Mouse (Mus musculus) heart, embryonic 12.5 days (tissue): Measurements from ENCODE around the gene Prim2. TPM values are rescaled to one million over a fixed set of nuclear protein-coding genes. Genes with fewer than 3 reads are reported as not detected.

Experiments used
- ATAC-seq: fragments of 200-750 bp; cut with Nextera tagmentation; 2 replicates; pipeline ENCODE4 v1.8.0; 2017; ENCODE audit warnings: moderate TSS enrichment, moderate library complexity; ENCODE audit not compliant: insufficient number of reproducible peaks, low FRiP score
- H3K27ac ChIP-seq: fragments of 300-500 bp; sonication (generic); 2 replicates; pipeline ENCODE4 v1.5.1; 2016; ENCODE audit warnings: mild to moderate bottlenecking, moderate library complexity; ENCODE audit not compliant: poor library complexity, severe bottlenecking
- H3K27me3 ChIP-seq: fragments of 300-500 bp; sonication (generic); replicated peaks from 2 replicates; pipeline ENCODE4 v1.6.1; 2016; ENCODE audit warnings: mild to moderate bottlenecking, moderate library complexity
- H3K36me3 ChIP-seq: fragments of 300-500 bp; sonication (generic); 2 replicates; pipeline ENCODE4 v1.6.1; 2016; ENCODE audit warnings: mild to moderate bottlenecking, moderate library complexity
- H3K4me1 ChIP-seq: fragments of 300-500 bp; sonication (generic); replicated peaks from 2 replicates; pipeline ENCODE4 v1.6.1; 2016; ENCODE audit warnings: mild to moderate bottlenecking
- H3K4me2 ChIP-seq: fragments of 300-500 bp; sonication (generic); 2 replicates; pipeline ENCODE4 v1.6.1; 2016; ENCODE audit warnings: mild to moderate bottlenecking, moderate library complexity
- H3K4me3 ChIP-seq: fragments of 300-500 bp; sonication (generic); 2 replicates; pipeline ENCODE4 v1.5.1; 2016; ENCODE audit warnings: mild to moderate bottlenecking
- H3K9ac ChIP-seq: fragments of 300-500 bp; sonication (generic); 2 replicates; pipeline ENCODE4 v1.6.1; 2016; ENCODE audit warnings: mild to moderate bottlenecking, moderate library complexity
- H3K9me3 ChIP-seq: fragments of 300-500 bp; sonication (generic); replicated peaks from 2 replicates; pipeline ENCODE4 v1.6.1; 2016; ENCODE audit warnings: mild to moderate bottlenecking, moderate library complexity
- whole genome bisulfite sequencing: fragments of 180-500 bp; shearing (Covaris S2); methylation state at CpG from one replicate; pipeline ENCODE4 v1.1.7; 2016; 5-methylcytosine and 5-hydroxymethylcytosine counted together
- polyA plus RNA-seq: library from polyadenylated mRNA; unstranded; fragments of >200 nt; fragmentation: Nextera tagmentation; extraction: Ambion mirVana; gene quantifications from 2 replicates; pipeline ENCODE4 v1.2.1, GENCODE M21; 2016

The Prim2 gene
- polyA plus RNA-seq, 1 experiment from 2014 or later, result 20.9 TPM

DNA sequence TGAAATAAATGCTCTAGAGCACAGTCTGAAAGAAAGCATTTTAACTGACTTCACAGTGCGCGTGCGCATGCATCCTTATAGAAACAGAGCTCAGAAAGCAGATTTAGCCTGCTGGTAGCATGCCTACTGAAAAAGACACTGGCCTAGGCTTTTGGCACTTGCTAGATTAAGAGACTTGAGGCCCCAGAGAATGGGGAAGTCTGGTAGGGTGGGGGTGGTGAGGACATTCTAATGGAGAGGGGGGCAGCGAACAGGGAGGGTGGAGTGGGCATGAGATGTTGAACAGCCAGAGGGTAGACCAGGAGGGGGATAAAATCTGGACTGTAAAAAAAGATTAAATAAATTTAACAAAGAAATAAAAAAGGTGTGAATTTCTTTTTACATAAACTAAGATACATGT is 158.3 kb downstream of the Prim2 start:
- ATAC-seq, result no peak
- Histone ChIP-seq H3K4me3 (no peak overlapping the region), H3K4me1 (no peaks in the 10 kb centered on the region), H3K27me3 (no peaks in the 10 kb centered on the region), H3K36me3 (no peaks in the 10 kb centered on the region), H3K9me3 (no peaks in the 10 kb centered on the region), H3K27ac (no peak overlapping the region), H3K9ac (no peak overlapping the region), H3K4me2 (no peak overlapping the region)
- WGBS, result 92% methylated on average over 4 of the region's 4 CpGs

DNA sequence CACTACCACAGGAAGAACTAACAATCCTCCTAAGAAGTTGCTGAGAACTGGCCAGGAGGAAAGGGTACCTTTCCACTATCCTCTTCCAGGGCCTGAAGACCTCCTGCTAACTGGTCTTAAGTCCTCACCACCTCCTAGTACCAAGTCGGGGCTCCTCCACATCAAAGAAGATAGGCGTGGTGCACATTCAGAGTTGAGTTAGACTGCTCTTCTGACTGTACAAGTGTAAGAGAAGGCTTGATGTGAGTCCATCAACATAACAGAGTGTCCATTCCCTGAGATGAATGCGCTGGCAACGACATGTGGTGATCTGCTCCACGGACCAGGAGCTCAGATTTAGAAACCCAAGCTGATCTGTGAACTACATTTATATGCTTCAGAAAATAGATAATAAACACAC is 165.2 kb downstream of the Prim2 start:
- WGBS, result 87% methylated on average over 5 of the region's 5 CpGs

DNA sequence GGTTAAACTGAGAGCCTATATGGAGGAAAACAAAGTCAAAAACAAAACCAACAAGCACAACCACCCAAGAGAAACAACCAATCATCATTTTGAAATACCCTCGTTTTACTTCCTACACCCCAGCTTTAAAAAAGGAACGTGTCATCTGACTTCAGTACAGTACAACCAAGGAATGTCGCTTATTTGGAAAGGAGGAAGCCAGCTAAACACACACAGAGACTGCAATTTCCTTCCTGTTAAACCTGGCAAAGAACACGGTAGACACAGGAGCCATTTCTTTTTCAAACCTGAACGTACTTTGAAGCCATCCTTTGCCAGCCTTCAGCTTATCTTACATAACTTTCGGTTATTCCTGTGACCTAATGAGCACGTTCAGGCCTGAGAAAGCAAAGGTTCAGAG is 166.7 kb downstream of the Prim2 start:
- 64% methylated on average over 7 of the region's 7 CpGs for WGBS
- no peak for ATAC-seq
- no peak overlapping the region for H3K27ac ChIP-seq
- H3K4me1 ChIP-seq, result 0 out of 2 replicates have a peak, but pooled peaks cover 8% of the 10 kb centered on the region
- 0 out of 2 replicates have a peak, but pooled peaks cover 3% of the 10 kb centered on the region for H3K36me3 ChIP-seq
- H3K4me2 ChIP-seq, result no peak overlapping the region
- H3K9me3 ChIP-seq, result no peaks in the 10 kb centered on the region
- H3K27me3 ChIP-seq, result no peaks in the 10 kb centered on the region
- H3K4me3 ChIP-seq, result no peak overlapping the region
- H3K9ac ChIP-seq, result no peak overlapping the region

More for the DNA sequence above, 165.2 kb downstream of the Prim2 start:
- H3K4me2 ChIP-seq, result no peak overlapping the region
- no peak overlapping the region for H3K27ac ChIP-seq
- H3K36me3 ChIP-seq, result 0 out of 2 replicates have a peak, but pooled peaks cover 3% of the 10 kb centered on the region
- no peaks in the 10 kb centered on the region for H3K9me3 ChIP-seq
- no peak overlapping the region for H3K9ac ChIP-seq
- no peak for ATAC-seq
- no peak overlapping the region for H3K4me3 ChIP-seq
- 0 out of 2 replicates have a peak, but pooled peaks cover 8% of the 10 kb centered on the region for H3K4me1 ChIP-seq
- H3K27me3 ChIP-seq, result no peaks in the 10 kb centered on the region

DNA sequence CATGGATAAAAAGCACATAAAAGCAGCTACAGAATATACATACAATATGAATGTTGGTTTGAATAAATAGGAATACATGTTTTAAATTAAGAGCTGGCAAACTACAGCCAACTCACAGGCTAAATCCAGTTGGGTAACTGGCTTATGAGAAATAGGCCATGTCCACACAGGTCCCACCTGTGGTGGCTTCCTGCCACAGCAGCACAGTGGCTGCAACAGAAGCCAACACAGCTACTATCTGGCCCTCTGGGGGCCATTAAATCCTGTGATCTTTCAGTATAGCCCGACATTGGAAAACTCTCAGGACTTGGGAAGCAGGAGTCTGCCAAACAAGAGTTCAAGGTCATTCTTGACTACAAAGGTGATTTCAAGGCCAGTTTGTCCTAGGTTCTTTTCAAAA is 167.3 kb downstream of the Prim2 start:
- Histone ChIP-seq H3K4me1 (0 out of 2 replicates have a peak, but pooled peaks cover 8% of the 10 kb centered on the region), H3K27me3 (no peaks in the 10 kb centered on the region), H3K27ac (no peak overlapping the region), H3K36me3 (0 out of 2 replicates have a peak, but pooled peaks cover 3% of the 10 kb centered on the region), H3K9ac (no peak overlapping the region), H3K4me2 (no peak overlapping the region), H3K4me3 (no peak overlapping the region), H3K9me3 (no peaks in the 10 kb centered on the region)
- 56% methylated on average over 1 of the region's 1 CpGs for WGBS
- ATAC-seq, result no peak

DNA sequence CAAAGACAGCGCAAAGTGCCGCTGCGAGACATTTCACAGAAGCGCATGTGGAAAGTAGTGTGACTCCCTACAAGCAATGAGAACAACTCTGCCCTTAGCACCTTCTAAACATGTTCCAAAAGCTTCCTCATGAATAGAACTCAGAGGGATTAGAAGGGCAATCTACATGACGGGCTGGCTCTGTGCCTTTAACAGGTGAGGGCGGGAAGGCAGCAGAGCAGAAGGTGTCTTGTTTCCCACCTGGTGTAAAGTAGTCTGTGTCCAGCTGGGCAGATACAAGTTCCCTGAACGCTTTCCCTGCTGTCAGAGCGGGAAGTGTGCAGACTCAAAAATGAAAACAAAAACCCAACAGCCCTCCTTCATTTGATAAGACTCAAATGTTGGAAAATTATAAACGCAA is 169.5 kb downstream of the Prim2 start:
- ATAC-seq, result no peak
- WGBS, result 84% methylated on average over 9 of the region's 9 CpGs
- H3K27ac ChIP-seq, result no peak overlapping the region

DNA sequence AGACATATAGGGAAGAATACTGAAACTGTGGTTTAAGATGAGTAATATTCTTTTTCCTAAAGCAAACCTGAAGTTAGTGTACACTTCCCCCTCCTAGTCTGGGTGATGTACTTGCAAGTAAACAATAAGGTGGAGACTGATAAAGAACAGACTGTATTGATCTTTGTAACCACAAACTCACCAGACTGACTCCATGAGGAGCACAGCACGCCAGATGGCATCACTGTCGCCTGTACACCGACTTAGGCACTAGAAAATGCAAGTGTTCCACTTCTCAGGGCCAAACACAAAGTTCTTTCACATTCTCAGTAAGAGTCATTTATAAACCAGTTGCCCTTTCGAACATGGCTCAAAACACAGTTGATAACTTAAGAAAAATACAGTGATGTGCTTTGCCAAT is 170.0 kb downstream of the Prim2 start:
- ATAC-seq, result no peak
- H3K9me3 ChIP-seq, result no peaks in the 10 kb centered on the region
- WGBS, result 81% methylated on average over 4 of the region's 4 CpGs

More for the DNA sequence above, 169.5 kb downstream of the Prim2 start:
- Histone ChIP-seq H3K4me3 (no peak overlapping the region), H3K4me2 (no peak overlapping the region), H3K4me1 (0 out of 2 replicates have a peak, but pooled peaks cover 8% of the 10 kb centered on the region), H3K36me3 (0 out of 2 replicates have a peak, but pooled peaks cover 3% of the 10 kb centered on the region), H3K9me3 (no peaks in the 10 kb centered on the region), H3K9ac (no peak overlapping the region), H3K27me3 (no peaks in the 10 kb centered on the region)

DNA sequence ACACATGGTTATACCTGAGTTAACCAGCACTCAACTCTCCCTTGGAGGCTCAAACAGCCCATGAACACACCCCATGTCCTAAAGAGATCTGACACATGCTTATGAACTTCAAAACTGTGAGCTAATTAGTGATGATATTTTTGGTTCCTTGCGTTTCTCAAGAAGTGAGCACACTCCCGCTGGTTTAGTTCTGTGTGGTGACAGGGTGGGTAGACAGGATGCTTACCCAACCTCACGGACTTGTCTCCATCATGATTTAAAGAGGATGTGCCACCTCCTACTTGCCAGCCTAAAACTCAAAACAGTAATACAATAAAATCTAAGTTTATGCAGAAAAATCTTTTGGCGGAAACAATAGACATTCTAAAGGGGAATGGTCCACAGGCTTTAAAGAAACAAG is 173.5 kb downstream of the Prim2 start:
- 0 out of 2 replicates have a peak, but pooled peaks cover 5% of the 10 kb centered on the region for H3K4me1 ChIP-seq
- H3K27me3 ChIP-seq, result no peaks in the 10 kb centered on the region
- no peak overlapping the region for H3K27ac ChIP-seq
- H3K9ac ChIP-seq, result no peak overlapping the region
- H3K4me3 ChIP-seq, result no peak overlapping the region
- no peak for ATAC-seq
- H3K9me3 ChIP-seq, result no peaks in the 10 kb centered on the region
- no peak overlapping the region for H3K4me2 ChIP-seq
- whole genome bisulfite sequencing, result 81% methylated on average over 4 of the region's 4 CpGs
- no peaks in the 10 kb centered on the region for H3K36me3 ChIP-seq

More for the DNA sequence above, 170.0 kb downstream of the Prim2 start:
- Histone ChIP-seq H3K27ac (no peak overlapping the region), H3K9ac (no peak overlapping the region), H3K4me1 (0 out of 2 replicates have a peak, but pooled peaks cover 8% of the 10 kb centered on the region), H3K4me3 (no peak overlapping the region), H3K4me2 (no peak overlapping the region), H3K36me3 (0 out of 2 replicates have a peak, but pooled peaks cover 3% of the 10 kb centered on the region), H3K27me3 (no peaks in the 10 kb centered on the region)

DNA sequence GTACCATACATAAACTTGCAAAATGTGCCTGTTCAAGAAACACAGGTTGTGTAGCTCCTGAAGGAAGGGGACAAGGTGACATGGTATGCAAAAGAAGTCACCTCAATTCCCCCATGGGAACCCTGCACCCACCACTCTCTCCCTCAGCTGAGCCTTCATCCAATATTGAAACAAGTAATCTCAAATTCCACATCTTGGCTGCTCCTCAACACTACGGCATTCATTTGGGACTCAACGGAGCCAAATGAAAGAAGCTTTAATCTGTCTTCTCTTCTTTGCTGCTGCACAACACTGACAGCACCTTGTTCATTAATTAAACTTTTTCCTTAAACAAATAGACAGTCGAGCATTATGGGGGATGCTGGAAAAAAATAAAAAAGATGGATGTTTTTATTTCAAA is 174.0 kb downstream of the Prim2 start:
- ATAC-seq, result no peak
- H3K4me1 ChIP-seq, result 0 out of 2 replicates have a peak, but pooled peaks cover 5% of the 10 kb centered on the region
- no peaks in the 10 kb centered on the region for H3K9me3 ChIP-seq
- no peak overlapping the region for H3K27ac ChIP-seq
- H3K9ac ChIP-seq, result no peak overlapping the region
- no peak overlapping the region for H3K4me3 ChIP-seq
- 80% methylated on average over 3 of the region's 3 CpGs for WGBS
- no peak overlapping the region for H3K4me2 ChIP-seq
- H3K27me3 ChIP-seq, result no peaks in the 10 kb centered on the region
- no peaks in the 10 kb centered on the region for H3K36me3 ChIP-seq

DNA sequence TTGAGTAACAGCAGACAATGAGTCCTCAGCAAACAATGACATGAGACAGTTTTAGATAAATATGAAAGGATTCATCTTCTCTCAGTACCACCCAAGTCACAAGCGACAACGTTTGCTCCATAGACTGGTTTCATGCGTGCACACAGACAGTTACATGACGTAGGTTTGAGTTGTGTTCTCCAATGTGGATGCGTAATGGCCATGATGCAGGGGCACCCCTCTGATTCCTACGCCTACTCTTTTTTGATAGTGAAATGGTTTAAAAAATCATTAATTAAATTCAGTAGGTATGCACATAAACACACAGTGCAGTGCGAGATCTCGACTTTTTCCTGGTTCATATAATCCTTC is 174.4 kb downstream of the Prim2 start:
- no peak overlapping the region for H3K9ac ChIP-seq
- 83% methylated on average over 8 of the region's 8 CpGs for WGBS
- 0 out of 2 replicates have a peak, but pooled peaks cover 2% of the 10 kb centered on the region for H3K4me1 ChIP-seq
- H3K4me2 ChIP-seq, result no peak overlapping the region
- H3K36me3 ChIP-seq, result no peaks in the 10 kb centered on the region
- H3K27me3 ChIP-seq, result no peaks in the 10 kb centered on the region
- H3K9me3 ChIP-seq, result no peaks in the 10 kb centered on the region
- no peak overlapping the region for H3K27ac ChIP-seq
- ATAC-seq, result no peak
- H3K4me3 ChIP-seq, result no peak overlapping the region

DNA sequence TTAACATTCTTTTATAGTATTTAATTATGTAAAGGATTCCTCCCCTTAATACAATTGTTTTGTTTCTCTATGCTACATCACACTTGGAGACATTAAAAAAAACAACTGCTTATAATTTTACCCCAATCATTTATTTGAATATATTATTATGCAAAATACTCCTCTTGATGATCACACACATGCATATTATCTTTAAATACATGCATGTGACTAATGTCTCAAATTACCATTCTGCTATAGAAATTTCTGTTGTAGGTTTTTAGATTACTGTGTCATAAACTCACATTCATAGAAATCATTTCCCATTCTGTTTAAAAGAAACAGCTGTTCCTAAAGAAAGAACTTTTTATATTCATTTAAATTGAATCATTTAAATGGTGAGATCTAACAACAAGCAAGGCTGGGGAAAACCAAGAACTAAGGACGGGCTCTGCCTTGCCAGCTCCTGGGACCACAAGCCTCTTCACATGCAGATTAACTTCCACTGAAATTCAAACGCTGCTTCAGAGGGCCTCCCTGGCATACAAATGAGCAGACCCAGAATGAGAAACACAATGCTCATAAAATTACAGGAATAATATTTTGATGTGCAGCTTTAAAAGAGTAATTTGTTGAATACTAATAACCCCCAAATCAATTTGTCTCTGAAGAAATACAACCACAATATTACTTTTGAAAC is 174.9 kb downstream of the Prim2 start:
- no peak for ATAC-seq

DNA sequence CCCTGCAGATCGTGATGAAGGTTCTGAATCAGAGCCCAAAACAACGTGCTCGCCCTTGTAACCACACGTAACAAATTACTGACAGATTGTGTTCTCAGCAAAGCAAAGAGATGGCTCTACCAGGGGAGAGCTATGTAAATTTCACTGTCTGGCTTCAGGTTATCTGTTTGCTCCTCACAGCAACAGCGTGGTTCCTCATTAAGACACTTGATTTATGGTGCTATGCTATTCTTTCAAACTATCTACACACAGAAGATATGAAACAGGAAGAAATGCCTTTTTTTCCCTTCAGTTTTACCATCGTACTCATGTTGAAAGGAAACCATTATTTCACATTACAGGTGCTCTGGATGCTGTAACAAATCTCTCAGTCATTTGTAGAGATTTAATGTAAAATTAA is 179.4 kb downstream of the Prim2 start:
- 75% methylated on average over 6 of the region's 6 CpGs for WGBS
- no peaks in the 10 kb centered on the region for H3K9me3 ChIP-seq
- no peaks in the 10 kb centered on the region for H3K27me3 ChIP-seq
- H3K36me3 ChIP-seq, result no peaks in the 10 kb centered on the region
- no peak overlapping the region for H3K9ac ChIP-seq
- no peak overlapping the region for H3K27ac ChIP-seq
- no peak overlapping the region for H3K4me3 ChIP-seq
- no peak for ATAC-seq
- H3K4me1 ChIP-seq, result no peaks in the 10 kb centered on the region
- no peak overlapping the region for H3K4me2 ChIP-seq

More for the DNA sequence above, 174.9 kb downstream of the Prim2 start:
- H3K27ac ChIP-seq, result no peak overlapping the region
- H3K36me3 ChIP-seq, result no peaks in the 10 kb centered on the region
- no peaks in the 10 kb centered on the region for H3K9me3 ChIP-seq
- no peak overlapping the region for H3K9ac ChIP-seq
- no peak overlapping the region for H3K4me2 ChIP-seq
- H3K27me3 ChIP-seq, result no peaks in the 10 kb centered on the region
- H3K4me1 ChIP-seq, result no peaks in the 10 kb centered on the region
- WGBS, result 55% methylated on average over 2 of the region's 2 CpGs
- no peak overlapping the region for H3K4me3 ChIP-seq

DNA sequence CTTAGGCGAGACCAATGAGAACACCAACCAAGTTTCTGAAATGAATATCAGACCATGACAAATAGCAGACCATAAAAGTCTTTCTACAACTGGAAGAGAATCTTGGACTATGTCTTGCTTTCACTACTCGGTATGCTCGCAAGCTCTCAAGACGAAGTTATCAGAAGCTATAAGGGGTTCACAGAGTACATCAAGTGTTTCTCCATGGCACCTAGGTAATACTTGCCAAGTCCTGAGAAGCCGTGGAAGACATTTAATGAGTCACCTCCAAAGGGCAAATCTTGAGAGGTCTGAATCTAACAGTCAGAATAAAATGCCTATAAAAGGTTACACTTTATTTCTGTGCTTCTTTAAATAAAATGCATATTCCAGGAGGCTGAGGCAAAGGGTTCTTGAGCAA is 181.2 kb downstream of the Prim2 start:
- Histone ChIP-seq H3K4me2 (no peak overlapping the region), H3K9me3 (no peaks in the 10 kb centered on the region), H3K4me3 (no peak overlapping the region), H3K27me3 (no peaks in the 10 kb centered on the region), H3K36me3 (no peaks in the 10 kb centered on the region), H3K27ac (no peak overlapping the region), H3K9ac (no peak overlapping the region), H3K4me1 (peaks cover 9% of the 10 kb centered on the region)
- WGBS, result 86% methylated on average over 5 of the region's 5 CpGs
- ATAC-seq, result no peak
